ENCODE assay signal across 15 mouse cellular contexts in the genomic region with DNA sequence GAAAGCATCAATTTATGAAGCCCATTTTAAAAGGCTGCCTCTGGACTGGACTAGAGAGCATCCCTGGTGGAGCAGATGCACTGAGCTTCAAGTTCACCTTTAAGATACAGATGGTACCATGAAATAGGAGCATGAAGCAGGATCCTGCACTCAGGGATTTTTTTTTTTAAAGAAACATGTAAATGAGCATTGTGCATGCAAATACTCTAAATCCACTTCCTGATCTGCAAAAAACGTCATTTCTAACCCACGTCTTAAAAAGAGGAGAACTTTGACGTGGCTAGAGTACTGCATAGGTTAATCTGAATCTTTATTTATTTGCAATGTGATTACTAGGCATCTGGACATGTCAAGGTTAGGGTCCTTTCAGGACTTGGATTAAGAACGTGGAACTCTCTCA.
"Had no signal": no experiment of that assay in that cellular context is flagged by ENCODE, and none has a peak within 500 bp of the region (broad histone marks: within the 10 kb centered on the region; RNA-seq: fewer than 3 reads in every experiment).

No protein-coding gene starts in this region.

- H3K27me3 ChIP-seq: liver, embryonic 13.5 days; midbrain, embryonic 12.5 days; midbrain, embryonic 15.5 days; neural tube, embryonic 12.5 days had no signal

- H3K4me3 ChIP-seq: liver, embryonic 13.5 days; midbrain, embryonic 12.5 days; midbrain, embryonic 15.5 days; neural tube, embryonic 12.5 days had no signal

- H3K4me2 ChIP-seq: liver, embryonic 13.5 days; midbrain, embryonic 12.5 days; midbrain, embryonic 15.5 days; neural tube, embryonic 12.5 days had no signal

- H3K36me3 ChIP-seq: liver, embryonic 13.5 days; midbrain, embryonic 12.5 days; midbrain, embryonic 15.5 days; neural tube, embryonic 12.5 days had no signal

- H3K27ac ChIP-seq: liver, embryonic 13.5 days; macrophage; midbrain, embryonic 12.5 days; neural tube, embryonic 12.5 days; stomach, postnatal 0 days had no signal

- DNase-seq: kidney, adult 18-20 months; kidney, adult 9 months; kidney, postnatal 14 days; liver, embryonic 13.5 days; lung, adult 2 months; lung, postnatal 14 days; thymus, adult 2 months; thymus, postnatal 14 days; thymus, postnatal 4 days had no signal

- ATAC-seq: intestine, embryonic 16.5 days; midbrain, embryonic 15.5 days had no signal

- H3K9me3 ChIP-seq: liver, embryonic 13.5 days; midbrain, embryonic 12.5 days; midbrain, embryonic 15.5 days; neural tube, embryonic 12.5 days had no signal

- H3K9ac ChIP-seq: liver, embryonic 13.5 days; midbrain, embryonic 12.5 days; midbrain, embryonic 15.5 days; neural tube, embryonic 12.5 days had no signal

- H3K4me1 ChIP-seq: midbrain, embryonic 12.5 days; neural tube, embryonic 12.5 days had no signal
